Mouse (Mus musculus) G1E (cell line): Measurements from ENCODE around the gene Slc5a2. TPM values are rescaled to one million over a fixed set of nuclear protein-coding genes. Genes with fewer than 3 reads are reported as not detected.
A peak's percentile ranks its signal among the peaks of the same experiment; 100 is the strongest.

Experiments
- ATAC-seq: 2 replicates; pipeline ENCODE4 v1.8.0; 2016; ENCODE audit warnings: mild to moderate bottlenecking; ENCODE audit not compliant: insufficient number of reproducible peaks, poor library complexity, low FRiP score, severe bottlenecking; ENCODE audit errors: extremely low read depth
- DNase-seq: peaks from one replicate; pipeline ENCODE4 v3.0.0; 2012; ENCODE audit warnings: low spot score
- H3K27me3 ChIP-seq: 2 replicates; pipeline ENCODE4 v1.6.1; 2012; ENCODE audit warnings: mild to moderate bottlenecking, low read length, inconsistent platforms; ENCODE audit not compliant: insufficient read depth
- H3K36me3 ChIP-seq: replicated peaks from 2 replicates; pipeline ENCODE3; 2012; ENCODE audit warnings: mild to moderate bottlenecking, inconsistent platforms
- H3K4me1 ChIP-seq: 2 replicates; pipeline ENCODE4 v1.6.1; 2012; ENCODE audit warnings: low read depth, low read length, inconsistent platforms, mixed read lengths; ENCODE audit not compliant: insufficient read depth
- H3K4me3 ChIP-seq: 2 replicates; pipeline ENCODE4 v1.5.1; 2012; ENCODE audit warnings: low read depth, mild to moderate bottlenecking, inconsistent platforms, low read length, moderate library complexity, mixed read lengths
- H3K9me3 ChIP-seq: replicated peaks from 2 replicates; pipeline ENCODE4 v1.6.1; 2012; ENCODE audit warnings: inconsistent platforms
- CTCF ChIP-seq: IDR thresholded peaks from 2 replicates; pipeline ENCODE4 v1.5.1; 2012; ENCODE audit warnings: low read depth, low read length, inconsistent platforms, mixed read lengths
- GATA1 ChIP-seq: IDR thresholded peaks from 2 replicates; pipeline ENCODE4 v1.6.1; 2012; ENCODE audit warnings: borderline replicate concordance, low read length, inconsistent platforms, mixed read lengths
- GATA2 ChIP-seq: IDR thresholded peaks from 2 replicates; pipeline ENCODE4 v1.6.1; 2012; ENCODE audit warnings: low read depth, low read length, inconsistent platforms, borderline replicate concordance
- POLR2AphosphoS5 ChIP-seq: IDR thresholded peaks from 2 replicates; pipeline ENCODE4 v1.6.1; 2012; ENCODE audit warnings: low read depth, low read length, inconsistent platforms; ENCODE audit not compliant: insufficient replicate concordance
- TAL1 ChIP-seq: conservative IDR thresholded peaks from 2 replicates; pipeline ENCODE4 v1.6.1; 2012; ENCODE audit warnings: low read depth, low read length, inconsistent platforms, mixed read lengths
- polyA plus RNA-seq: library from polyadenylated mRNA; stranded (reverse); fragments of >175 nt; gene quantifications from 2 replicates; pipeline ENCODE4 v1.2.3, GENCODE M21; 2012
- total RNA-seq, 2 experiments: library from RNA; stranded (forward) in 1 of 2; stranded (reverse) in 1 of 2; fragments of 200-1000 nt in 1 of 2; fragments of >200 nt in 1 of 2; fragmentation: Nextera tagmentation in 1 of 2; gene quantifications; 2 replicates each; pipeline ENCODE4 v1.2.3; 2014 to 2017

Gene Slc5a2
- total RNA-seq (2014; fragmentation: Nextera tagmentation) (not detected in 2 replicates), total RNA-seq (2017) (0.55 TPM in 1 of 2 replicates, not detected in the other), polyA plus RNA-seq (0.05 TPM in 1 of 2 replicates, not detected in the other)

- H3K4me3 ChIP-seq = no peak within 1 kb of the TSS
Measured at GRCm38 (mm10) chr7:128265411-128265810, at the start of gene Slc5a2. TSS of gene Slc5a2 (plus strand) at chr7:128265657.

DNA sequence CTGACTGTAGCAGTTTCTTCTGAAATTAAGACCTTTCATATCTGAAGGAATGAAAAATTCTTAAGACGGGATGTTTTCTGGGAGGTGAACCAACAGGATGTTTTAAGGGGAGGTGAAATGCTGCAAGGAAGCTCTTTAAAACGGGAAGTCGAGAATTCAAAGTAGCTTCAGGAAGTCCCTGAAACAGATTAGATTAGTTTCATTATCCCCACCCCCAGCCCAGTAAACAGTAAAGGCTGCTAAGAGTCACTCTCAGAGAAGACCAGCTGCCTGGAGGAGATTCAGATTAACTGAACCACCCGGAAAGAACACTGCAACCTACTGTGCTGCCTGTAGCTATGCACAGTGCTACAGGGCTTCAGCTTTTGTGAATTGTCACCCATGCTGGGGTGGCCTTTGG is 45.5 kb upstream of the Slc5a2 start:
- ATAC-seq (no peak), DNase-seq (no peak)
- H3K36me3 ChIP-seq = no peaks in the 10 kb centered on the region
- no peak for TF ChIP-seq GATA2
- TF ChIP-seq POLR2AphosphoS5 = no peak
- no peak for TF ChIP-seq CTCF
- TF ChIP-seq GATA1 = no peak
- TF ChIP-seq TAL1 = no peak
- H3K4me3 ChIP-seq = no peak overlapping the region
- H3K27me3 ChIP-seq = peaks cover 35% of the 10 kb centered on the region
- no peaks in the 10 kb centered on the region for H3K9me3 ChIP-seq
- H3K4me1 ChIP-seq = no peaks in the 10 kb centered on the region

More at GRCm38 (mm10) chr7:128265411-128265810, at the start of gene Slc5a2:
- Histone ChIP-seq H3K4me1 (peaks cover 6% of the 10 kb centered on the region), H3K27me3 (peaks cover 23% of the 10 kb centered on the region), H3K9me3 (no peaks in the 10 kb centered on the region), H3K36me3 (peaks cover 4% of the 10 kb centered on the region)
- DNase-seq (no peak), ATAC-seq (no peak)
- TF ChIP-seq GATA2 (no peak), TAL1 (no peak), GATA1 (no peak), POLR2AphosphoS5 (no peak), CTCF (no peak)

- Histone ChIP-seq H3K4me1 (no peaks in the 10 kb centered on the region; the same call in 1 of the 2 replicates), H3K4me3 (no peak overlapping the region), H3K27me3 (peaks cover 41% of the 10 kb centered on the region), H3K9me3 (no peaks in the 10 kb centered on the region), H3K36me3 (no peaks in the 10 kb centered on the region)
- TF ChIP-seq GATA2 = no peak
- TF ChIP-seq CTCF = no peak
- TF ChIP-seq POLR2AphosphoS5 = no peak
- no peak for TF ChIP-seq GATA1
- no peak for TF ChIP-seq TAL1
- DNase-seq = no peak
- no peak for ATAC-seq
Measured at GRCm38 (mm10) chr7:128220936-128221335, 44.5 kb upstream of the Slc5a2 start.

DNA sequence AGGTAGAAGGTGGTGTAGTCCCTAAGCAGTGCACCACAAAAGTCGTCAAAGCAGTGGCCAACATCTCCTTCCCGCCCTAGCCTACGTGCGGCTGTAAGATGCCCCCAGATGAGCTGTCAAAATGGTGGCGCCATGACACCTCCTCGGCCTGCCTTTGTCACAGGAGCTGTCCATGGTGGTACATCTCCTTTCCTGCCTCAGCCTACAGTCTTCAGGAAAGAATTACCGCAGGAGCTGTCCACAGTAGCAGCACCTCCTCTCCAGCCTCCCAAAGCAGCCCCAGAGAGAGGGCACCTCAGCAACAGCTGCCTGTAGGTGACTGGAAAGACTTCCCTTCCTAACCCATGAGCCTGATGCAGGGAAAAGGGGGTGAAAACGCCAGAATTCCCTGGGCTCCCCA is 33.7 kb upstream of the Slc5a2 start:
- H3K4me3 ChIP-seq = no peak overlapping the region
- peaks cover 17% of the 10 kb centered on the region for H3K36me3 ChIP-seq
- H3K4me1 ChIP-seq = peaks cover 6% of the 10 kb centered on the region
- no peaks in the 10 kb centered on the region for H3K9me3 ChIP-seq
- ATAC-seq = no peak; the same call in 1 of the 2 replicates
- no peak for DNase-seq
- peaks cover 23% of the 10 kb centered on the region for H3K27me3 ChIP-seq
- TF ChIP-seq TAL1 = no peak
- no peak for TF ChIP-seq GATA1

GRCm38 (mm10) chr7:128234796-128235195 is 30.7 kb upstream of the Slc5a2 start:
- peaks cover 22% of the 10 kb centered on the region for H3K4me1 ChIP-seq
- DNase-seq = no peak
- ATAC-seq = no peak
- peaks cover 9% of the 10 kb centered on the region for H3K27me3 ChIP-seq
- no peak overlapping the region for H3K4me3 ChIP-seq
- TF ChIP-seq GATA2 = no peak
- no peak for TF ChIP-seq POLR2AphosphoS5
- TF ChIP-seq TAL1 = no peak
- no peak for TF ChIP-seq CTCF
- no peak for TF ChIP-seq GATA1
- H3K36me3 ChIP-seq = peaks cover 27% of the 10 kb centered on the region
- H3K9me3 ChIP-seq = no peaks in the 10 kb centered on the region

- no peak for DNase-seq
- Histone ChIP-seq H3K9me3 (no peaks in the 10 kb centered on the region), H3K4me3 (no peak overlapping the region), H3K27me3 (peaks cover 9% of the 10 kb centered on the region), H3K4me1 (peaks cover 29% of the 10 kb centered on the region), H3K36me3 (peaks cover 34% of the 10 kb centered on the region)
- no peak for ATAC-seq
- TF ChIP-seq GATA1 (no peak), GATA2 (no peak), TAL1 (no peak), POLR2AphosphoS5 (no peak)
Measured at GRCm38 (mm10) chr7:128235481-128235880, 30.0 kb upstream of the Slc5a2 start.

DNA sequence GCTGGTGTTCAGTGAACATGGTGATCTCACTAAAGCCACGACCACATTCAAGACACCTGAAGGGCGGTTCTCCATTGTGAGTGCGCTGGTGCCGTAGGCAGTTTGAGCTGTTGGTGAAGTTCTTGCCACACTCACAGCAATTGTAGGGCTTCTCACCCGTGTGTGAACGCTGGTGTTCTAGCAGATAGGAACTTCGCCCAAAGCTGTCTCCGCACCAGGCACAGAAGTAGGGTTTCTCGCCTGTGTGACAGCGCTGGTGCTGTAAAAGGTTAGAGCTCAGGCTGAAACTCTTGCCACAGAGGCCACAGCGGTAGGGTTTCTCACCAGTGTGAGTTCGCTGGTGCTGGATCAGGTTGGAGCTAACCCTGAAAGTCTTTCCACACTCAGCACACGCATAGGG is 29.0 kb upstream of the Slc5a2 start:
- ATAC-seq = no peak
- peak overlapping the region; percentile 85; the same call in 1 of the 2 replicates for H3K4me3 ChIP-seq
- H3K27me3 ChIP-seq = peaks cover 4% of the 10 kb centered on the region; the same call in 1 of the 2 replicates
- TF ChIP-seq POLR2AphosphoS5 = no peak
- no peak for TF ChIP-seq GATA1
- H3K36me3 ChIP-seq = peaks cover 44% of the 10 kb centered on the region
- H3K4me1 ChIP-seq = peaks cover 37% of the 10 kb centered on the region
- H3K9me3 ChIP-seq = no peaks in the 10 kb centered on the region
- DNase-seq = no peak
